Mouse (Mus musculus): ENCODE data around the gene Kif18b. TPM values are rescaled to one million over a fixed set of nuclear protein-coding genes. Genes with fewer than 3 reads are reported as not detected.

Gene Kif18b
- total and polyA plus RNA-seq, 2 experiments from 2014 or later, result 0.70 to 6.6 TPM

- Histone ChIP-seq H3K4me2 (ENCODE audit: low read depth) (no peak overlapping the region), H3K27me3 (ENCODE audit: insufficient read depth, low read length) (no peaks in the 10 kb centered on the region), H3K4me1 (ENCODE audit: insufficient read depth) (no peaks in the 10 kb centered on the region), H3K4me3 (ENCODE audit: low read depth, low read length) (no peak overlapping the region), H3K9me3 (ENCODE audit: low read length) (no peaks in the 10 kb centered on the region), H3K36me3 (ENCODE audit: insufficient read depth) (no peaks in the 10 kb centered on the region), H3K9ac (no peak overlapping the region), H3K27ac (ENCODE audit: low read depth, low read length) (no peak overlapping the region)
- no peak for DNase-seq
- WGBS, result 50% methylated on average over 7 of the region's 7 CpGs
- ATAC-seq, result no peak
- TF ChIP-seq CTCF (IDR thresholded peaks at IDR 0.05; ENCODE audit: low read depth), result no peak
Measured at GRCm38 (mm10) chr11:102911376-102911775, 13.5 kb downstream of the Kif18b start.

GRCm38 (mm10) chr11:102903654-102904053 lies 21.3 kb downstream of the Kif18b start:
- H3K27ac ChIP-seq (ENCODE audit: low read depth, low read length), result no peak overlapping the region
- WGBS, result 85% methylated on average over 7 of the region's 7 CpGs
- no peak for TF ChIP-seq CTCF (IDR thresholded peaks at IDR 0.05; ENCODE audit: low read depth)
- no peaks in the 10 kb centered on the region for H3K36me3 ChIP-seq (ENCODE audit: insufficient read depth)
- ATAC-seq (no peak), DNase-seq (no peak)
- no peaks in the 10 kb centered on the region for H3K27me3 ChIP-seq (ENCODE audit: insufficient read depth, low read length)
- H3K9me3 ChIP-seq (ENCODE audit: low read length), result no peaks in the 10 kb centered on the region
- H3K4me1 ChIP-seq (ENCODE audit: insufficient read depth), result no peaks in the 10 kb centered on the region
- no peak overlapping the region for H3K9ac ChIP-seq
- H3K4me2 ChIP-seq (ENCODE audit: low read depth), result no peak overlapping the region
- H3K4me3 ChIP-seq (ENCODE audit: low read depth, low read length), result no peak overlapping the region

- no peak for TF ChIP-seq CTCF (IDR thresholded peaks at IDR 0.05; ENCODE audit: low read depth)
- WGBS, result 76% methylated on average over 5 of the region's 5 CpGs
- no peak for ATAC-seq
Measured at GRCm38 (mm10) chr11:102902107-102902506, 22.8 kb downstream of the Kif18b start.

GRCm38 (mm10) chr11:102901199-102901598 lies 23.7 kb downstream of the Kif18b start:
- ATAC-seq (no peak), DNase-seq (no peak)
- TF ChIP-seq CTCF (IDR thresholded peaks at IDR 0.05; ENCODE audit: low read depth), result no peak
- Histone ChIP-seq H3K4me3 (ENCODE audit: low read depth, low read length) (no peak overlapping the region), H3K9ac (no peak overlapping the region), H3K27me3 (ENCODE audit: insufficient read depth, low read length) (no peaks in the 10 kb centered on the region), H3K27ac (ENCODE audit: low read depth, low read length) (no peak overlapping the region), H3K4me2 (ENCODE audit: low read depth) (no peak overlapping the region), H3K4me1 (ENCODE audit: insufficient read depth) (no peaks in the 10 kb centered on the region), H3K9me3 (ENCODE audit: low read length) (no peaks in the 10 kb centered on the region), H3K36me3 (ENCODE audit: insufficient read depth) (no peaks in the 10 kb centered on the region)
- 44% methylated on average over 4 of the region's 4 CpGs for WGBS

More at GRCm38 (mm10) chr11:102902107-102902506, 22.8 kb downstream of the Kif18b start:
- H3K4me3 ChIP-seq (ENCODE audit: low read depth, low read length), result no peak overlapping the region
- no peaks in the 10 kb centered on the region for H3K36me3 ChIP-seq (ENCODE audit: insufficient read depth)
- no peak overlapping the region for H3K27ac ChIP-seq (ENCODE audit: low read depth, low read length)
- H3K27me3 ChIP-seq (ENCODE audit: insufficient read depth, low read length), result no peaks in the 10 kb centered on the region
- H3K9me3 ChIP-seq (ENCODE audit: low read length), result no peaks in the 10 kb centered on the region
- no peak for DNase-seq
- H3K9ac ChIP-seq, result no peak overlapping the region
- H3K4me2 ChIP-seq (ENCODE audit: low read depth), result no peak overlapping the region
- no peaks in the 10 kb centered on the region for H3K4me1 ChIP-seq (ENCODE audit: insufficient read depth)

- Histone ChIP-seq H3K4me3 (ENCODE audit: low read depth, low read length) (no peak within 1 kb of the TSS), H3K27me3 (ENCODE audit: insufficient read depth, low read length) (no peaks in the 10 kb centered on the region), H3K36me3 (ENCODE audit: insufficient read depth) (no peaks in the 10 kb centered on the region), H3K4me2 (ENCODE audit: low read depth) (no peak within 1 kb of the TSS), H3K9ac (no peak within 1 kb of the TSS), H3K27ac (ENCODE audit: low read depth, low read length) (no peak within 1 kb of the TSS), H3K9me3 (ENCODE audit: low read length) (no peaks in the 10 kb centered on the region), H3K4me1 (ENCODE audit: insufficient read depth) (no peaks in the 10 kb centered on the region)
- WGBS, result 16% methylated on average over 7 of the region's 7 CpGs
- DNase-seq (peak; percentile 91), ATAC-seq (peak; percentile 56; the same call in 1 of the 2 replicates)
- TF ChIP-seq CTCF (IDR thresholded peaks at IDR 0.05; ENCODE audit: low read depth), result peak; percentile 97
Measured at GRCm38 (mm10) chr11:102900763-102901162, 24.2 kb downstream of the Kif18b start, which contains the start of gene Gfap. TSS of gene Gfap (minus strand) at chr11:102900912.

GRCm38 (mm10) chr11:102898408-102898807 lies 26.5 kb downstream of the Kif18b start:
- H3K36me3 ChIP-seq (ENCODE audit: insufficient read depth), result no peaks in the 10 kb centered on the region
- WGBS, result 39% methylated on average over 9 of the region's 9 CpGs

GRCm38 (mm10) chr11:102896641-102897040 lies 28.3 kb downstream of the Kif18b start:
- H3K9me3 ChIP-seq (ENCODE audit: low read length), result no peaks in the 10 kb centered on the region
- H3K4me2 ChIP-seq (ENCODE audit: low read depth), result peak overlapping the region; percentile 10; the same call in 1 of the 2 replicates
- ATAC-seq (no peak), DNase-seq (no peak)
- no peaks in the 10 kb centered on the region for H3K4me1 ChIP-seq (ENCODE audit: insufficient read depth)
- no peak for TF ChIP-seq CTCF (IDR thresholded peaks at IDR 0.05; ENCODE audit: low read depth)
- no peak overlapping the region for H3K27ac ChIP-seq (ENCODE audit: low read depth, low read length)
- peaks cover 9% of the 10 kb centered on the region for H3K27me3 ChIP-seq (ENCODE audit: insufficient read depth, low read length)
- no peak overlapping the region for H3K4me3 ChIP-seq (ENCODE audit: low read depth, low read length)
- no peaks in the 10 kb centered on the region for H3K36me3 ChIP-seq (ENCODE audit: insufficient read depth)
- WGBS, result 75% methylated on average over 20 of the region's 20 CpGs
- H3K9ac ChIP-seq, result no peak overlapping the region

More at GRCm38 (mm10) chr11:102898408-102898807, 26.5 kb downstream of the Kif18b start:
- Histone ChIP-seq H3K4me2 (ENCODE audit: low read depth) (no peak overlapping the region), H3K27me3 (ENCODE audit: insufficient read depth, low read length) (peaks cover 6% of the 10 kb centered on the region), H3K9me3 (ENCODE audit: low read length) (no peaks in the 10 kb centered on the region), H3K9ac (no peak overlapping the region), H3K4me1 (ENCODE audit: insufficient read depth) (no peaks in the 10 kb centered on the region), H3K27ac (ENCODE audit: low read depth, low read length) (peak overlapping the region; percentile 51; the same call in 1 of the 2 replicates), H3K4me3 (ENCODE audit: low read depth, low read length) (no peak overlapping the region)
- ATAC-seq (peak; percentile 91), DNase-seq (peak; percentile 69)
- TF ChIP-seq CTCF (IDR thresholded peaks at IDR 0.05; ENCODE audit: low read depth), result no peak

Data from forebrain, postnatal 0 days (tissue).